Mouse (Mus musculus) layer of hippocampus, adult 2 months (tissue): ENCODE results near the gene Pyy. TPM values are rescaled to one million over a fixed set of nuclear protein-coding genes. Genes with fewer than 3 reads are reported as not detected.

ENCODE experiments used
- DNase-seq, 2 experiments: peaks; one replicate each; pipeline ENCODE4 v3.0.0; 2022; ENCODE audit warnings: low spot score in 2 of 2
- H3K27ac ChIP-seq: fragments of 200-600 bp; 2 replicates; pipeline ENCODE4 v1.8.1; 2022
- H3K4me3 ChIP-seq: fragments of 200-600 bp; 2 replicates; pipeline ENCODE4 v1.8.1; 2022; ENCODE audit warnings: mild to moderate bottlenecking
- CTCF ChIP-seq: fragments of 200-600 bp; conservative IDR thresholded peaks from 2 replicates; pipeline ENCODE4 v1.8.1; 2022; ENCODE audit warnings: antibody characterized with exemption, mild to moderate bottlenecking, moderate library complexity
- total RNA-seq, 2 experiments: library from RNA; stranded (reverse); gene quantifications; 2 replicates each; pipeline ENCODE4 v1.2.3; 2021

Pyy gene
- total RNA-seq, 2 experiments from 2014 or later: not detected

- no peak for TF ChIP-seq CTCF
- DNase-seq: no peak
- Histone ChIP-seq H3K4me3 (no peak overlapping the region), H3K27ac (no peak overlapping the region)
These were observed 9.8 kb upstream of the Pyy start for GRCm38 (mm10) chr11:102117386-102117785.

- Histone ChIP-seq H3K4me3 (no peak overlapping the region), H3K27ac (no peak overlapping the region)
- TF ChIP-seq CTCF: no peak
- no peak for DNase-seq
These were observed 8.6 kb upstream of the Pyy start for GRCm38 (mm10) chr11:102116241-102116640.

- no peak for DNase-seq
- Histone ChIP-seq H3K4me3 (no peak overlapping the region), H3K27ac (no peak overlapping the region)
- no peak for TF ChIP-seq CTCF
These were observed 3.9 kb upstream of the Pyy start for GRCm38 (mm10) chr11:102111576-102111975.

GRCm38 (mm10) chr11:102106911-102107310, 721 bp downstream of the Pyy start:
- no peak for DNase-seq
- Histone ChIP-seq H3K4me3 (no peak overlapping the region), H3K27ac (no peak overlapping the region)
- TF ChIP-seq CTCF: no peak

GRCm38 (mm10) chr11:102102485-102103258, 5.0 kb downstream of the Pyy start:
- peak; percentile 98 for TF ChIP-seq CTCF
- DNase-seq: peak in 1 of 2 experiments; percentile 75

GRCm38 (mm10) chr11:102101219-102101618, 6.4 kb downstream of the Pyy start, which contains the start of gene Ppy:
Ppy (minus strand) TSS chr11:102101319.
- DNase-seq: no peak
- H3K4me3 ChIP-seq: no peak within 1 kb of the TSS

More at GRCm38 (mm10) chr11:102102485-102103258, 5.0 kb downstream of the Pyy start:
- Histone ChIP-seq H3K4me3 (no peak overlapping the region), H3K27ac (no peak overlapping the region)

GRCm38 (mm10) chr11:102096887-102097391, 10.7 kb downstream of the Pyy start:
- Histone ChIP-seq H3K27ac (peak overlapping the region; percentile 63; the same call in 1 of the 2 replicates), H3K4me3 (peak overlapping the region; percentile 56)
- peak; percentile 55 to 83 for DNase-seq
- peak; percentile 69 for TF ChIP-seq CTCF

More at GRCm38 (mm10) chr11:102101219-102101618, 6.4 kb downstream of the Pyy start, which contains the start of gene Ppy:
- no peak within 1 kb of the TSS for H3K27ac ChIP-seq
- TF ChIP-seq CTCF: no peak

GRCm38 (mm10) chr11:102096446-102096845, 11.2 kb downstream of the Pyy start:
- DNase-seq: no peak
- TF ChIP-seq CTCF: no peak
- no peak overlapping the region for H3K27ac ChIP-seq
- no peak overlapping the region; the same call in 1 of the 2 replicates for H3K4me3 ChIP-seq

GRCm38 (mm10) chr11:102095676-102096075, 12.0 kb downstream of the Pyy start:
- no peak overlapping the region for H3K27ac ChIP-seq
- no peak overlapping the region for H3K4me3 ChIP-seq
- TF ChIP-seq CTCF: no peak
- no peak for DNase-seq

GRCm38 (mm10) chr11:102089088-102089808, 18.4 kb downstream of the Pyy start:
- peak; percentile 89 for TF ChIP-seq CTCF
- DNase-seq: peak; percentile 65 to 74
- peak overlapping the region; percentile 94 for H3K4me3 ChIP-seq
- peak overlapping the region; percentile 99 for H3K27ac ChIP-seq

GRCm38 (mm10) chr11:102087931-102088898, 19.4 kb downstream of the Pyy start, which contains the start of gene Mpp2:
Mpp2 (minus strand) TSS chr11:102088515.
- peak within 1 kb of the TSS; percentile 94 for H3K4me3 ChIP-seq
- TF ChIP-seq CTCF: no peak
- DNase-seq: peak; percentile 75 to 79

More at GRCm38 (mm10) chr11:102087931-102088898, 19.4 kb downstream of the Pyy start, which contains the start of gene Mpp2:
- peak within 1 kb of the TSS; percentile 99 for H3K27ac ChIP-seq
